Mouse (Mus musculus): Measurements from ENCODE around the gene Med4. TPM values are rescaled to one million over a fixed set of nuclear protein-coding genes. Genes with fewer than 3 reads are reported as not detected.

The Med4 gene
- polyA plus RNA-seq, 1 experiment from 2014 or later: 20.4 TPM

GRCm38 (mm10) chr14:73494122-73494521 is 15.7 kb upstream of the Med4 start:
- no peak overlapping the region for H3K4me3 ChIP-seq (ENCODE audit: low read depth, low read length)
- no peaks in the 10 kb centered on the region for H3K9me3 ChIP-seq (ENCODE audit: low read length)
- WGBS (ENCODE audit: insufficient replicate concordance): 47% methylated on average over 6 of the region's 6 CpGs
- no peak for DNase-seq
- H3K36me3 ChIP-seq (replicated peaks; ENCODE audit: insufficient read depth, low read length): no peaks in the 10 kb centered on the region
- no peak overlapping the region for H3K4me2 ChIP-seq (ENCODE audit: low read depth, low read length)
- H3K4me1 ChIP-seq (ENCODE audit: insufficient read depth): no peaks in the 10 kb centered on the region
- no peaks in the 10 kb centered on the region for H3K27me3 ChIP-seq (ENCODE audit: insufficient read depth, low read length)
- H3K27ac ChIP-seq (ENCODE audit: low read depth): no peak overlapping the region
- H3K9ac ChIP-seq (replicated peaks): no peak overlapping the region
- ATAC-seq: no peak
- TF ChIP-seq EP300 (IDR thresholded peaks at IDR 0.05; ENCODE audit: low read depth) (no peak), CTCF (IDR thresholded peaks at IDR 0.05; ENCODE audit: low read depth) (no peak)

GRCm38 (mm10) chr14:73495753-73496152 is 14.1 kb upstream of the Med4 start:
- DNase-seq: no peak
- 67% methylated on average over 7 of the region's 7 CpGs for WGBS (ENCODE audit: insufficient replicate concordance)
- TF ChIP-seq EP300 (IDR thresholded peaks at IDR 0.05; ENCODE audit: low read depth) (no peak), CTCF (IDR thresholded peaks at IDR 0.05; ENCODE audit: low read depth) (0 out of 2 replicates have a peak, but pooled peaks have one; percentile 8)

GRCm38 (mm10) chr14:73501283-73501682 is 8.5 kb upstream of the Med4 start:
- no peak for DNase-seq
- WGBS (ENCODE audit: insufficient replicate concordance): 83% methylated on average over 9 of the region's 9 CpGs
- Histone ChIP-seq H3K36me3 (replicated peaks; ENCODE audit: insufficient read depth, low read length) (no peaks in the 10 kb centered on the region), H3K4me3 (ENCODE audit: low read depth, low read length) (no peak overlapping the region), H3K27ac (ENCODE audit: low read depth) (no peak overlapping the region), H3K4me1 (ENCODE audit: insufficient read depth) (no peaks in the 10 kb centered on the region; the same call in 1 of the 2 replicates), H3K9me3 (ENCODE audit: low read length) (no peaks in the 10 kb centered on the region), H3K9ac (replicated peaks) (no peak overlapping the region), H3K27me3 (ENCODE audit: insufficient read depth, low read length) (no peaks in the 10 kb centered on the region), H3K4me2 (ENCODE audit: low read depth, low read length) (no peak overlapping the region)
- ATAC-seq: no peak
- TF ChIP-seq EP300 (IDR thresholded peaks at IDR 0.05; ENCODE audit: low read depth) (no peak), CTCF (IDR thresholded peaks at IDR 0.05; ENCODE audit: low read depth) (no peak)

More at GRCm38 (mm10) chr14:73495753-73496152, 14.1 kb upstream of the Med4 start:
- no peaks in the 10 kb centered on the region for H3K27me3 ChIP-seq (ENCODE audit: insufficient read depth, low read length)
- no peaks in the 10 kb centered on the region for H3K9me3 ChIP-seq (ENCODE audit: low read length)
- no peak overlapping the region for H3K27ac ChIP-seq (ENCODE audit: low read depth)
- no peak overlapping the region for H3K9ac ChIP-seq (replicated peaks)
- no peak for ATAC-seq
- H3K4me3 ChIP-seq (ENCODE audit: low read depth, low read length): no peak overlapping the region
- H3K4me2 ChIP-seq (ENCODE audit: low read depth, low read length): no peak overlapping the region
- no peaks in the 10 kb centered on the region for H3K36me3 ChIP-seq (replicated peaks; ENCODE audit: insufficient read depth, low read length)
- H3K4me1 ChIP-seq (ENCODE audit: insufficient read depth): no peaks in the 10 kb centered on the region

- ATAC-seq: no peak
- no peak for DNase-seq
These were observed 8.1 kb upstream of the Med4 start for GRCm38 (mm10) chr14:73501721-73502120.

GRCm38 (mm10) chr14:73502591-73503184 is 7.1 kb upstream of the Med4 start:
- Histone ChIP-seq H3K27me3 (ENCODE audit: insufficient read depth, low read length) (no peaks in the 10 kb centered on the region), H3K9me3 (ENCODE audit: low read length) (no peaks in the 10 kb centered on the region), H3K36me3 (replicated peaks; ENCODE audit: insufficient read depth, low read length) (no peaks in the 10 kb centered on the region), H3K4me2 (ENCODE audit: low read depth, low read length) (no peak overlapping the region), H3K4me1 (ENCODE audit: insufficient read depth) (no peaks in the 10 kb centered on the region; the same call in 1 of the 2 replicates), H3K9ac (replicated peaks) (no peak overlapping the region), H3K4me3 (ENCODE audit: low read depth, low read length) (no peak overlapping the region), H3K27ac (ENCODE audit: low read depth) (peak overlapping the region; percentile 23; the same call in 1 of the 2 replicates)
- no peak for ATAC-seq
- WGBS (ENCODE audit: insufficient replicate concordance): 57% methylated on average over 7 of the region's 7 CpGs
- no peak for DNase-seq
- TF ChIP-seq EP300 (IDR thresholded peaks at IDR 0.05; ENCODE audit: low read depth): no peak
- TF ChIP-seq CTCF (IDR thresholded peaks at IDR 0.05; ENCODE audit: low read depth): no peak

More at GRCm38 (mm10) chr14:73501721-73502120, 8.1 kb upstream of the Med4 start:
- H3K36me3 ChIP-seq (replicated peaks; ENCODE audit: insufficient read depth, low read length): no peaks in the 10 kb centered on the region
- H3K9ac ChIP-seq (replicated peaks): no peak overlapping the region
- 68% methylated on average over 6 of the region's 6 CpGs for WGBS (ENCODE audit: insufficient replicate concordance)
- no peak overlapping the region for H3K4me2 ChIP-seq (ENCODE audit: low read depth, low read length)
- no peak overlapping the region for H3K27ac ChIP-seq (ENCODE audit: low read depth)
- H3K4me1 ChIP-seq (ENCODE audit: insufficient read depth): no peaks in the 10 kb centered on the region; the same call in 1 of the 2 replicates
- TF ChIP-seq EP300 (IDR thresholded peaks at IDR 0.05; ENCODE audit: low read depth) (no peak), CTCF (IDR thresholded peaks at IDR 0.05; ENCODE audit: low read depth) (no peak)
- no peaks in the 10 kb centered on the region for H3K9me3 ChIP-seq (ENCODE audit: low read length)
- H3K4me3 ChIP-seq (ENCODE audit: low read depth, low read length): no peak overlapping the region
- H3K27me3 ChIP-seq (ENCODE audit: insufficient read depth, low read length): no peaks in the 10 kb centered on the region

- no peak overlapping the region for H3K4me2 ChIP-seq (ENCODE audit: low read depth, low read length)
- ATAC-seq (no peak), DNase-seq (no peak)
- no peaks in the 10 kb centered on the region for H3K27me3 ChIP-seq (ENCODE audit: insufficient read depth, low read length)
- WGBS (ENCODE audit: insufficient replicate concordance): 48% methylated on average over 13 of the region's 13 CpGs
- no peaks in the 10 kb centered on the region for H3K36me3 ChIP-seq (replicated peaks; ENCODE audit: insufficient read depth, low read length)
- H3K27ac ChIP-seq (ENCODE audit: low read depth): peak overlapping the region; percentile 50
- no peaks in the 10 kb centered on the region for H3K9me3 ChIP-seq (ENCODE audit: low read length)
- no peaks in the 10 kb centered on the region; the same call in 1 of the 2 replicates for H3K4me1 ChIP-seq (ENCODE audit: insufficient read depth)
- no peak overlapping the region for H3K9ac ChIP-seq (replicated peaks)
- no peak overlapping the region for H3K4me3 ChIP-seq (ENCODE audit: low read depth, low read length)
- peak; percentile 47; the same call in 1 of the 2 replicates for TF ChIP-seq EP300 (IDR thresholded peaks at IDR 0.05; ENCODE audit: low read depth)
- TF ChIP-seq CTCF (IDR thresholded peaks at IDR 0.05; ENCODE audit: low read depth): no peak
These were observed 6.4 kb upstream of the Med4 start for GRCm38 (mm10) chr14:73503237-73503933.

Measured in liver, postnatal 0 days (tissue).